Mouse (Mus musculus) heart, postnatal 0 days (tissue): ENCODE measurements around the gene Cdh15.

Experiments used
- CTCF ChIP-seq: IDR thresholded peaks from 2 replicates; pipeline ENCODE4 v1.5.1; 2016; ENCODE audit warnings: antibody characterized with exemption, control low read depth, low read depth
- EP300 ChIP-seq: IDR thresholded peaks from 2 replicates; pipeline ENCODE4 v1.6.1; 2016; ENCODE audit warnings: antibody characterized with exemption, low read depth

DNA sequence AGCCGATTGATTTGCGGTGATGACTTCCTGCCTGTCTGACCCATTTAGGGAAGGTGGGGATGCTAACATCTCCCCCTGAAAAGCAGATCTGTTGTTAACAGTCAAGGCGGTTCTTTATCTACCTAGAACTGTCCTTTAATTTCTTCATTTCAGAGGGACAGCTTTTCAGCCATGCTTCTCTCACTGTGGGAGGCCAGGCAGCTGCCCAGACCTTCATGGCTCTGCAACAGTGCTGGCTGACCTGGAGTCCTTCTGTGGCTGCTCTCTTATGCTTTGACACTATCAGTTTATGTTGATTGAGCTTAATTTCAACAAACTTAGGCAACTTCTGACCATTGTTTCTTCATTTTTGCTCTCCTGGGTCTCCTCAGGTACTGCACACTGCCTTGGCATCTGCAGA, 32.5 kb downstream of the Cdh15 start:
- TF ChIP-seq CTCF (no peak), EP300 (no peak)
